Mouse (Mus musculus) mesoderm, embryonic 11.5 days (tissue): ENCODE data around the gene Mnat1.
"Not testable (repeated sequence)": the region's sequence is repeated elsewhere in the genome, so short reads cannot be mapped to it uniquely, and the experiment has no call there.

Source experiments
- DNase-seq: peaks from one replicate; pipeline ENCODE4 v3.0.0-alpha.2; 2012; ENCODE audit warnings: low read depth, low spot score

Mnat1 gene

GRCm38 (mm10) chr12:73123093-73124041, at the start of gene Mnat1:
Gene Mnat1, plus strand, starts transcription at chr12:73123717.
- DNase-seq = peak; percentile 90

- not testable (repeated sequence) for DNase-seq
These were observed 41.7 kb upstream of the Mnat1 start for GRCm38 (mm10) chr12:73081828-73082227.

- DNase-seq = no peak
These were observed 39.7 kb upstream of the Mnat1 start for GRCm38 (mm10) chr12:73083773-73084172.

- no peak for DNase-seq
These were observed 37.5 kb upstream of the Mnat1 start for GRCm38 (mm10) chr12:73085739-73086630.

GRCm38 (mm10) chr12:73087086-73087485, 36.4 kb upstream of the Mnat1 start:
- no peak for DNase-seq

- DNase-seq = no peak
These were observed 35.0 kb upstream of the Mnat1 start for GRCm38 (mm10) chr12:73088500-73088899.

- DNase-seq = no peak
These were observed 34.6 kb upstream of the Mnat1 start for GRCm38 (mm10) chr12:73088911-73089310.

- no peak for DNase-seq
These were observed 32.7 kb upstream of the Mnat1 start for GRCm38 (mm10) chr12:73090672-73091335.

- DNase-seq = no peak
These were observed 29.3 kb upstream of the Mnat1 start for GRCm38 (mm10) chr12:73094189-73094588.

GRCm38 (mm10) chr12:73094605-73095004, 28.9 kb upstream of the Mnat1 start:
- no peak for DNase-seq

GRCm38 (mm10) chr12:73096177-73096576, 27.3 kb upstream of the Mnat1 start:
- DNase-seq = not testable (repeated sequence)

GRCm38 (mm10) chr12:73098593-73098992, 24.9 kb upstream of the Mnat1 start:
- DNase-seq = no peak

GRCm38 (mm10) chr12:73103713-73104112, 19.8 kb upstream of the Mnat1 start:
- DNase-seq = no peak

- DNase-seq = no peak
These were observed 15.7 kb upstream of the Mnat1 start for GRCm38 (mm10) chr12:73107821-73108220.

- DNase-seq = peak; percentile 75
These were observed 12.9 kb upstream of the Mnat1 start for GRCm38 (mm10) chr12:73110431-73111111.

GRCm38 (mm10) chr12:73111561-73112325, 11.8 kb upstream of the Mnat1 start:
- peak; percentile 68 for DNase-seq

GRCm38 (mm10) chr12:73112326-73113087, 11.0 kb upstream of the Mnat1 start:
- DNase-seq = peak; percentile 66

GRCm38 (mm10) chr12:73113196-73113595, 10.3 kb upstream of the Mnat1 start, which contains the start of gene Six4:
Gene Six4, minus strand, starts transcription at chr12:73113456.
- DNase-seq = peak; percentile 95

- DNase-seq = no peak
These were observed 1.7 kb downstream of the Mnat1 start for GRCm38 (mm10) chr12:73125250-73125649.
